Mouse (Mus musculus): ENCODE measurements around the gene Cpeb2.

Gene Cpeb2

DNA sequence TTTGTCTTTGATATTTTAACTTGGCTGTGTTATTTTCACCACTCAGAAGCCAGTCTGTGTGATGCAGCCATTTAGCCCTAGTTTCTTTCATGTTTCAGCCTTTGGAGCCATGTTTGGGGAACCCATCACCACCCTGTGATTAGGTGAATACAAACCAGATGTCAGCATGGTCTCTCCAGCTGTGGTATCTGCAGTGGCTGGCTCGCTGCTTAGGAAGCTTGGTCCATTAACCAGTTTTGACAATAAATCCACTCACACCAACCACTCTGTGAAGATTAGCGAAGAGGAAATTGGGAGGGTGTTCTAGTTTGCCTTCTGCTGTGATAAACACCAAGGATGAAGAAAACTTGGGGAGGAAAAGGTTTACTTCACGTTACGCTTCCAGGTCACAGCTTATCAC lies 92.6 kb downstream of the Cpeb2 start:
- no peak for DNase-seq

DNA sequence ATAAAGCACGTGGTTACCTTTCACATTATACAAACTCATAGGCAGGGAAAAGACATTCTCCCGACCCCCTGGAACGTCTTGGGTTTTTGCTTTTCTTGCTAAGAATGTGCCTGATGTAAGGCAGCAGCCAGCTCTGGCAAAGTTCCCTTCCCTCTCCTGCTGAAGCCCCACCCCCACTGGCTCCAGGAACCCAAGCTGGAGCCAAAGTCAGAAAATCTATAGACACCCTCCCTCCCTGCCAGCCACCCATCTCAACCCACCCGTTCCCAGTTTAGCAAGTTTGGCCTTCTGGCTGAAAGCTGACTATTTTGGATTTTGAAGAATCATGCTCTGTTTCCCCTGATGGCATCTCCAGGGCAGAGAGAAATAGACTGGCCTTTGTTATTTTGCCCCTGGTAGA lies 95.6 kb downstream of the Cpeb2 start:
- DNase-seq = peak; percentile 50 to 62

DNA sequence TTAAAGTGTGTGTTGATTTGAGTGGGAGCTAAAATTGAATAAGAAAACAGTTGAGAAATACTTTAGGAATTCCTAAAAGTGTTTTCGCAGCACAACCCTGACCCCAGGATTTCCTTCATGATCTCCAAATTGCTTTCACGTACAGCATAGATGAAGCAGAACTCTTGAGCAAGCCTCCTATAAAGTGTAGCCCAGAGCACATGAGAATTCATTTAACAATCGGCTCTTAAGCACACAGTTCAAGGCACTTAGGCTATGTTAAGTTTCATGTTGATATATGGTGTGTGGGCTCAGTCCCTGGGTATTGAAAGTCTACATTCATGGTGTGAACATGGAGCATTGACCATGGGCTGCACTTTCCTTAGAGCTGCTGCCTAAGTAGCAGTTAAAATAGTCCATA lies 97.3 kb downstream of the Cpeb2 start:
- no peak for DNase-seq

DNA sequence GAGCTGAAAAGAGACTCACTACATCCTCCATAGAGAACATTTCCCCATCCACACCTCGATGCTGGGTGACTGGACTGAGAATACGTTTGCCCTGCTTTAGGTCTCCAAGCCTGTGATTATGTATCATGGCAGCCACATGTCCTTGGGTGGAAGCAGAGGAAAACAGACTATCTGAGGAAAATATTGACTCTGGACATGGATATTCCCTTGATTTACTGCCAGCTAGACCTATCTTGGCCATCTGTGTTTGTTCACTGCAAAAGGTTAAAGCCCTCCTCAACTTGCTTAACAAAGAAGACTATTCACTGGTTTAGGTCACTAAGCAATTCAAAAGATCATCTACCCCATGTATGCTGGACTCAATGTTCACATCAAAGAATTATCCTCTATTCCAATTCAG lies 101.5 kb downstream of the Cpeb2 start:
- DNase-seq = no peak

DNA sequence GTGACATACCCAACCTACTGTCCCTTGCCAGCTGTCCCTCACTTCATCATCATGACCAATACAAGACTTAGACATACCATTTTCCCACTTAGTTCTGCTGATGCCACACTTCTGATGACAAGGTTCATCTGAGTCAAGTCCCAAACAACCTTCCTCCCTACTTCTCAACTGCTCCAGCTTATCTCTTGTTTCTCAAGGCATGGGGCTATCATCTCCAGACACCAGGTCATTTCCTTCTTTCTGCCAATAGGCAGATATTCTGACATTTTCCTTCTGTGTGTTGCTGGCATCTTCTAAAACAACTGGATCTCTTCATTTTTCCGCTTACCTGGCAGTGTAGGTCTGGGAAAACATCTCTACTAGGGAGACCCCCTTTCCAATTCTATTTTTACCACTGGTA lies 104.2 kb downstream of the Cpeb2 start:
- DNase-seq = no peak

DNA sequence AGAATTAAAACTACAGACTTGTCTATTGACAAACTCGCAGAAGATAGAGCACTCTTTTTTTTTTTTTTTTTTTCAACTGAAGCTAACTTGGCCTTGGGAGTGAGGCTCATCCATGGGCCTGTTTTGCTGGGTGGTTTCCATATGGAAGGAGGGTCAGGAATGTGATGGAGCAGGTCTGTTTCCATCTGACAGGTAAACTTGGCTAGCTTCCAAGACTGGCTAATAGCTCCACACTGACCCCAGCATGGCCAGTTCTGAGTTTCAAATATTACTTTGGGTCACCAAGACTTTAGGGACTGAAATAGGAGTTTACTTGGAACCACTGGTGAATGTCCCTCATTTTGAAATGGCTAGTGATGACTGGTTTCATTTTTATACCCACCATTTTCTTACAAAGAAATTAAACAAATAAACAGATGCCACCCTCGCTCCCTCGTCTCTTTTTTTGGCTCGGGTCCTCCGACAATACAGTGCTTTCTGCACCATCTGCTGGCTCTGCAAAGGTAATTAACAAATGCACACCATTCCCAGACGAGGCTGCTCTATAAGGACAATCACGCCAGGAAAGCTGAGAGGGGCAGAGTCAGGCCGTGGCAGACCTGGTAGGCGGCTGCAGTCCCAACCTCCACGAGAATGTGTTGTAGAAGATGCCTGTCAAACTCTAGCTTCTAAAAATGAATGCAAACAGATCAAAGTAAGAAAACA lies 106.0 kb downstream of the Cpeb2 start:
- DNase-seq = peak; percentile 84 to 87

All from cerebellum, postnatal 14 days (tissue).